Mouse (Mus musculus) spleen, postnatal 36 days (tissue): ENCODE measurements around the gene Nudt12.

Experiments
- DNase-seq, 2 experiments: peaks; one replicate each; pipeline ENCODE4 v3.0.0; 2022; ENCODE audit warnings: low spot score in 2 of 2, mixed read lengths in 1 of 2

Gene Nudt12

DNA sequence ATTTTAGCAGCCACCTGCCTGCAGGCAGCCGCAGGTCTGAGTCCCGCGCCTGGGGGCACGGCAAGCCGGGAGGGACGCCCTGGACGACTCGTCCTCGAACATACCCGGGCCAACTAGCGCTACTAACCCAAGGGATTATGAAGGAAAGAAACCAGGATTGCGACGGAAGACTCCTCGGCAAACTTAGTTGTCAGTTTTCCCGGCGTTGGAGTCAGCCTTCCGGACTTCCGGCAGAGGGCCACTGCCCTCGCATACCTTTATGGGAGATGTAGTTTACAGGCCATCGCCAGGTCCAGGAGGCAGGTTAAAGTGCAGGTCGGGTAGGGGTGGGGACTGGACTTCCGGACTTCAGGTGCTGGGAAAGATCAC is at the start of gene Nudt12:
Gene Nudt12 (minus strand): TSS at position 282 of the 369 bp plus-strand sequence.
- peak; percentile 51 to 57 for DNase-seq

DNA sequence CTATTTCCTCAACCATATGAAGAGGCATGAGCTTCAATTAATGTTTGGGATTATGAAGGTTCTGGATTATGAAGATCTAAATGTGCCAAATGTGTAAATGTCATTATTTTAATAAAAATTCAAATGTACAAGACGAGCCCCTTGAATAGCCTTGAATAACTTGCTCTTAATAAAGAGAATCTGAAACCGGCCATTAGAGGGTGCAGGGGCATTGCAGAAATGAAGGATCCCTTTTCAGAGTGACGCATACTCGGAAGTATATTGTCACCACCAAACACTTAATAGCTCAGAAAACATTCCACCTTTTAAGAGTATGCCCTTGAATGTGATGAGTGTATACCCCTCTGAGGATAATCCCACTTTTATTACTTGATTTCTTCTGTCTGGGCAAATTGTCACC is 40.1 kb upstream of the Nudt12 start:
- no peak for DNase-seq

DNA sequence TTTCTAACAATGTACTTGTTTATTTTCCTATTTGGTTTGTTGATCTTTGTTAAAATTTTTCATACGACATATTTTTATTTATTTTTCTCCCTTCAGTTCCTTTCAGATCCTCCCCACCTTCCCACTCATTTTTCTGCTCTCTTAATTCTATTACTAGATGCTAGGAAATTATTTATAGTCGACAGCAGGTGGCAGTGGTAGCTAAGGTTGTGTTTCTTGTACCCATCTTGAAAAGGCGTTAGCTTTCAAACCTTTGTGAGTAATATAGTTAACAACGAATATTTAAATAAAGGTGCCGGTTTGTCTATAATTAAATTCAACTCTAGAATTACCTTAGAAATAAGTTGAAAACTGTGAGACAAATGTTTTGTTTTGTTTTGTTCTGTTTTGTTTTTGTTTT is 26.6 kb upstream of the Nudt12 start:
- DNase-seq, result no peak

DNA sequence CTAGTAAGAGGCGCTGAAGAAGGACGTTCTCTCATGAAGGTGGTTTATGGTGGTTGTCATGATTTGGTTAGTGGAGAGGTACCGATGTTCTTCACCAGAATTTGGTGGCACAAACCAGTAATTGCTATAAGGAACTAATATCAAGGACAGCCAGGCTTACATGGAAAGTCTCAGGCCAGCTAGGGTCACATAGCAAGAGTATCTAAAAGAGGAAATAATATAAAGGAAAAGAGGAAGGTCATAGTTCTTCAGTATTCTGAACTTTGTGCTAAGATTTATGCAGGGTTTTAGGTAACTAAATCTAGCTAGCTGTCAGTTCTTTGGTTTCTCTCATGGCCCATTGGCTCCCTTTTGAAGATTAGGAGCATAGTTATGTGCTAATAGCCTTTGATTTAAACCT is 20.3 kb upstream of the Nudt12 start:
- DNase-seq, result no peak

DNA sequence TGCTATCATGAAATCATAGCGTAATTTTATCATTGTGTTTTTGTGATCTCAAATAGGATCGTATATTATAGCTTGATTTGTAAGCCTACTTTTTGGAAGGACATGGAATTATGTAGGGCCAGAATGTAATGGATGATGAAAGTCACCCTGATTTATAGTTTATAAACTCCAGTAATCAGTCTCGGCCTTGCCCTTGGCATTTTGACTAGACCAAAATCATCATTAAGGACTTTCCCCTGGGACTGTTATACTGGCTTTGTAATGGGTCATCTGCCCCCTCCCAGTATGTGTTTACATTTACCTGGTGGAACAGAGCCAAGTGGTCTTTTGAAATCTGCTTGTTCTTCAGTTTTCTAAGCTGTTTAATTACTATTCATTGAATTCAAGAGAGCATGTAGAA is 13.2 kb upstream of the Nudt12 start:
- DNase-seq, result no peak

DNA sequence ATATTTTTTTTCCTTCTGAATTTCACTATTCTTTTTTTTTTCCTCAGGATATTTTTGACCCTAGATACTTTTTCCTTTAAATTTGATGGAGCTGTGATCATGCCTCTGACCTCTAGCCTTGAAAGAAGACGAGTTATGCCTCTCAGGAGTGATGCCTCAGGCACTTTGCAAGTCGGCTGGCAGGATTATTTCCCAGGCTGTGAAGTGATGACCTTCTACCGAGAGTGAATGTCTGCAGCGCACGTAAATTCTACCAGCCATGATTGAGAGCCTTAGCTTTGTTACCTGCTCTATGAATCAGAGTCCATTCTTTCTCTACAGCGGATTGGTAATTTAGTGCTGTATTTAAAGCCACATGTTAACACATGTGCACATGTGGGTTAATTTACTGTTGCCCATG is 11.3 kb upstream of the Nudt12 start:
- DNase-seq, result no peak

DNA sequence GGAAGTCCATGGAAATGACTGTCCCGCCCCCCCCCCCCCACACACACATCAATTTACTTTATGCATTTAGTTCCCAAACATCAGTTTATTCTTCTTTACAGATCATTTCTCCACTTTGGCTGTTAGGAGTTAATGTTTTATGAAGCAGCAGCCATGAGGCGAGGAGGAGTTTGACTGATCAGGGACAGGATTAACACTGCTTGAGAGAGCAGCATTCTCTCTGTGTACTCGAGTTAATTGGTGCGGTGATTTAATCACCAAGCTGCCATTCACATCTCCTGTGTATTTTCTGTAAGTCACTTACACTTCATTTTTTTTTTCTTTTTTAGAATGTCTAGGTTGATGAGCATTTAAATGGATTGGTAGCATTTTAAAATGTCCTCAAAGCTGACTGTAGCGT is 10.8 kb upstream of the Nudt12 start:
- DNase-seq, result no peak

DNA sequence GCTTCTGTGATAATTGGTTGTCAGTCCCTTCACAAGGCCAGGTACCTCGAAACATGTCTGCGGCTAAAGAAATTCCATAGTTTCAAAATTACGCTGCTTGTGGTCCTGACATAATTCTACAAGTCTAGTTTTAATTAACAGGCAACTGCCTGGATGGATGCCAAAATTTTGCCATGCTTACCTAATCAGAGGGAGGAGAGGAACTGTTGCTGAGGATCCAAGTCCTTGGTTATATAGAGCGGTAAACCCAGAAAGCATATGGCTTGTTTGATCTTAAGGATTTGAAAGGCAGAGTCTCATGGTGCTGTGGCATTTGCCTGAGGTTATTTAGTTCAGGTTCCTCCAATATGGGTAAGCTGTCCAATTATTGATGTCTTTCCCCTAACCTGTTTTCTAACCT is 5.5 kb upstream of the Nudt12 start:
- no peak for DNase-seq

DNA sequence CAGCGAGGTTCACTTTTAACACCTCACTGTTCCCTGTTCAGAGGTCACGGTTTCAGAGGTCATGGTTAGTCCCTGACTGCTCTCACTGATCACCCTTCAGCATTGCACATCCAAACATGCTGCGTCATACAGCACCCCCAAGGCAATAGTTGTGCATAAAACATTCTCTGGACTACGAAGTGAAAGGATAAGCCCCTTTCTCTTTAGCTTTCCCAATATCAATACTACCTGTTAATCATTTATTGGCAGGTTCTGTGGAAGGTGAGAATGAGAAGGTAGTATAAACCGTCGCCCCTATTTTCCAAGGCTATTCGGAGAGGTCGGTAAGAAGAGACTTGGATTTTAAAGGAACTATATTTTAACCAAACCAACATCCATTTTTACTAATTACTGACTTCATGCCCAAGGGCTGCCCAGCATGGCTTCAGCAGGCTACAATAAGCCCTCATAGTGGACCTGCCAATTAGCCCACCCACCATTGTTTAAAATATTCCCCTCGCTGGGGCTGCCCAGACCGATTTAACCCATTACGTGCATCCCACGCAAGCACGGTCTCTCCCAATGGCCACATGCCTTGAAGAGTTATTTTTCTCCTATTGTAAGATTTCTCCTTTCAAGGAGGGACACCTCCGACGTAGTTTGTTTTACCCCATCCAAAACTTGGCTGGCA is 616 bp downstream of the Nudt12 start:
- no peak for DNase-seq

DNA sequence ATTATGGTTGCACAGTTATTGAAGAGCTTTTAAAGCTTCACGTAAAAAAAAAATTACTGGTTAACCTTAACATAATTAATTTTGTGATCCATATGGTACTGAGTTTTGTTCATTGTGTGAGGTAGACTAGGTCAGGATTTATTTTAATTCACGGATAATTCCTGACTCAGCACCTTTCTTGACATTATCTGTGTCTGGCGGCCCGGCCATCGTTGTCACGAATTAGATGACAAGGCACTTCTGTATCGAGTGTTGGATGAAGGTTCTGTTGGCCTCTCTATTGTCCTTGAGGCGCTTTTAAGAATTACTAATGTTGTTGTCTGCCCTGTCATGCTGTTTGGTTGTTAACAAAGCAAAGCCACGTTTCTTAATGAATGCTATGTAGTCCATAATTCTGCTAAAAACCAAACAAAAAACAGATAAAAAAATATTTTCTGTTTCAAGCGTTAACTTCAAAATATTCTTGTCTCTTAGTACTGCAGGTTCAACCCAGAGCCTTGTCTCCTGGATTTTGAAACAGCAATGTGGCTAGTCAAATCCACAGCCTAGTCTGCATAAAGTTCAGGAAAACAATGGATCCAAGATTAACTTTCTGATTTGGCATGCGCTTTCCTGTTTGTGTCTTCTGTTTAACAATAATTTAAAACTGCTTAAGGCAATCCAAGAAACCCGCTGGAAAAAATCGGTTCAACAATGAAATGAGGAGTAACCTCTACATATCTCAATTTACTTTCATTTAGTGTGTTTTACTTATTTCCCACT is 1.4 kb downstream of the Nudt12 start:
- no peak for DNase-seq

DNA sequence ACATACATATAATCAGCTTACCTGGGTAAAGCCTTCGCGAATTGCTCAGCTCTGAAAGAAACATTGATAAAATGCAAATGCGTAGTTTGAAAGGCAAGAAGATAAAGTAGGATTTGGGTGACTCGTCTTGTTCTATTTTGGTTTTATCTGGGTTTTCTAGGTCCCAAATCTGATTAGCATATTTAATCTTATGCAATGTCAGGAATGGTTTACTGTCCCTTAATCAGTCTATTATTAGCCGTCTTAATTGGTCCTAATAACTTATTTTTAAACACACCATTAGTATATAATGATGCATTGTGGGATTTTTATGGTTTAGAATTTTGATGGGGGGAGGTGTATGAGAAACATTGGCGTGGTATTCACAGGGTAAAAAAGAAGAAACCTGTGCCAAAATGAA is 21.9 kb downstream of the Nudt12 start, which contains the start of gene Pdzph1:
Gene Pdzph1 (minus strand): TSS at position 101 of the 400 bp plus-strand sequence.
- DNase-seq, result no peak

DNA sequence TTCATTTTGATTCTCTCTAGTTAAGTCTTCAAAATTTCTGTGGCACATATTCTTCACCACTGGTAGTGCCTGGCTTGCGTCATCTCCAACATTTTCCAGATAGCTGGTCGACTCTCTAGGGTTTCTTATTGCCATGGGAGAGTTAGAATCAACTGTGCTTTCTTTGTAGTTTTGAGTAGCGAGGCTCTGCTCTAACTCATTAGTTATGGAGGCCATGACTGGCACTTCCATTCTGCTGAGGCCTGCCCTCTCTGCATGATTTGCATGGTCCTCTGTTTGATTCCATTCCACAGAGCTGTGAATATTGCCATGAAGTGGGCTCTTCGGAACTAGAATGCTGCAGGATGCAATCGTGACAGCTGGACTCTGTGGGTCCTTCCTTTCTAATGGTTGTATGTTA is 39.9 kb downstream of the Nudt12 start:
- no peak for DNase-seq

DNA sequence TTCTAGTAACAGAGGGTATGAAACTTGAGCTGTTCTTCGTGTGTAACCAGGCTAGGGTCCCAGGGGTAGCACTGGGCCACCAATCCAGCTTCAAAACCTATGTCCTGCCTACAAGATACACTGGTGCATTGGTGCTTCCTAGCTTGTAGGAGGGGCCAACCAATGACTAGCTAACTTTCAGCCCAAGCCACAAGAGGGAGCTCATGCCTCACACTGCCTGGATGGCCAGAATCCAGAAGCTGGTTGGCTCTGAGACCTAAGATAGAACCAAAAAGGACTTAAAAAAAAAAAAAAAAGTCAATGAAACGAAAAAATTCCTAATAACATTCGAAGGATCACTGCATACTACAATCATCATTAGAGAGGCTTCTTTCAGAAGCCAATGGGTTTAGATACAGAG is 53.3 kb downstream of the Nudt12 start:
- no peak for DNase-seq

DNA sequence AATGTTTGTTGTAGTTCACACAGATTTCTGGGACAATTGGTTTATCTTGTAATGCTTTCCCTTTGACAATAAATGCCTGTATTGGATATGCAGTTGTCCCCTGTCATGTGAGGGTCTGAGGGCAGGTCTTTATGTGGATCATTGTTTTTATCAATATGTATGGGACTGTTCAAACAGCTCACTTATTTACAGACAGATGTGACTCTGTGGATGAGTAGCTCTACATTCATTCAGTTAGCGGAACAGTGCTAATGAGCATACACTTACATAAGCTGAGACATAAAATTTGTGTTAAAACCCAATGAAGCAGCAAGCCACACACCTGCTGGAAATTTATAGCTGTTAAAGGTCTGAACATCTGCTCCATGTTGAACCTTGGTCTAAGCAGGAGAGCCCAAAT is 56.1 kb downstream of the Nudt12 start:
- no peak for DNase-seq
